Mouse (Mus musculus): Measurements from ENCODE around the gene Lrp1. TPM values are rescaled to one million over a fixed set of nuclear protein-coding genes. Genes with fewer than 3 reads are reported as not detected.

Lrp1 gene
- polyA plus RNA-seq, 1 experiment from 2014 or later: 35.7 TPM

DNA sequence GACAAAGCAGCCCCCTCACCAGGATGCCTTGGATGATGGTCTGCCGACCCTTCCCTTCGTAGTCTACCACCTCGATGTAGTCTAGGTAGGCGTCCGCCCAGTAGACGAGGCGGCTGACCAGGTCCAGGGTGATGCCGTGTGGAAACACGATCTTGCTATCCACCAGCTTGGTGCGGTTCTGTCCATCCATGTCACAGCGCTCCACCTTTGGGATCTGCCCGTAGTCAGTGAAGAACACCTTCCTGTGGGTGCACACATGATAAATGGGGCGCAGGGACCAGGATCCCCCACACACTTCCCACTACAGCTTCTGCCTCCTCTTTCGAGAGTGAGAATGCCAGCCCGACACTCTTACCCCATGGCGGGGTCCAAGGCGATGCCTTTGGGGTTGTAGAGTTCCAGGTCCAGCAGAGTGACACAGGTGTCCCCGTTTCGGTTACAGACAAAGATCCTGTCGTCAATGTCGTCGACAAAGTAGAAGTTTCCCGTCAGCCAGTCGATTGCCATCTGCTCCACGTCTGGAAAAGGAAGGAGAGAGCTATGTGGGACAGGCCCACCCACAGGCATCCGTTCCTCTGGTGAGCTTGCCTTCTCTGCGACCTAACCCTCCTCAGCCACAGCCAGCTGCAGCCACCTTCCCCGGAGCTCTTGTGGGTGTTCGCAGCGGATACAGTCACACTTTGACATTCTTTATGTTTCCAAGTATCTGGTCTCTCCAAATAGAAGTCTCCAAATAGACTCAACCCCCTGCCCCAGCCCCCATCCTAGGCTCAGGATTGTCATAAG, 25.8 kb downstream of the Lrp1 start:
- Histone ChIP-seq H3K9ac (ENCODE audit: low read depth, low read length) (no peak overlapping the region), H3K4me1 (replicated peaks; ENCODE audit: control insufficient read depth, insufficient read depth, low read length) (peaks cover 28% of the 10 kb centered on the region), H3K36me3 (ENCODE audit: control insufficient read depth, insufficient read depth, low read length) (peaks cover 7% of the 10 kb centered on the region; the same call in 1 of the 2 replicates), H3K27me3 (replicated peaks; ENCODE audit: control insufficient read depth, insufficient read depth, low read length) (0 out of 2 replicates have a peak, but pooled peaks cover 2% of the 10 kb centered on the region), H3K27ac (ENCODE audit: low read depth, low read length) (no peak overlapping the region), H3K9me3 (ENCODE audit: control insufficient read depth, low read length) (no peaks in the 10 kb centered on the region), H3K4me2 (no peak overlapping the region), H3K4me3 (ENCODE audit: low read depth, low read length) (no peak overlapping the region)
- no peak for ATAC-seq (replicated peaks; ENCODE audit: low FRiP score)
- DNase-seq (ENCODE audit: low spot score): no peak
- 79% methylated on average over 30 of the region's 30 CpGs for WGBS

DNA sequence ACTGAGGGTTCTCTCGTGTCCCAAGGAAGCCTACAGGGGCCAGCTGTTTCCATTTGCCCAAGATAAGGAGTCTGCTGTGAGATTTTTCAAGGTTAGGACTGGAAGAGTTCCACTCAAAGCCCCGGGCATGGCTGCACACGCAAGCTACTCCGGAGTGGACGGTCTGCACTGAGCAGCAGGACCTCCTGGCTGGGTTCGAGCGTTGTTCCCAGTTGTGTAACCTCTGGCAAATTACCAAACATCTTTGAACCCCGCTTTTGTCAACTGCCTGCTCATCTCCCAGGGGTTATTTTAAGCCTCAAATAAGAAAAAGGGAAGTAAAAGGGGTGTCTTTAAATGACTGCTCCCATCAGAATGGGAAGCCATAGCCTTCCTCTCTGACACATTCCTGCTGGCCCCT, 26.5 kb downstream of the Lrp1 start:
- Histone ChIP-seq H3K27me3 (replicated peaks; ENCODE audit: control insufficient read depth, insufficient read depth, low read length) (0 out of 2 replicates have a peak, but pooled peaks cover 2% of the 10 kb centered on the region), H3K4me2 (no peak overlapping the region), H3K9ac (ENCODE audit: low read depth, low read length) (no peak overlapping the region), H3K9me3 (ENCODE audit: control insufficient read depth, low read length) (no peaks in the 10 kb centered on the region), H3K36me3 (ENCODE audit: control insufficient read depth, insufficient read depth, low read length) (peaks cover 7% of the 10 kb centered on the region; the same call in 1 of the 2 replicates), H3K4me3 (ENCODE audit: low read depth, low read length) (no peak overlapping the region), H3K4me1 (replicated peaks; ENCODE audit: control insufficient read depth, insufficient read depth, low read length) (peaks cover 21% of the 10 kb centered on the region), H3K27ac (ENCODE audit: low read depth, low read length) (no peak overlapping the region)
- ATAC-seq (replicated peaks; ENCODE audit: low FRiP score): no peak
- 48% methylated on average over 8 of the region's 8 CpGs for WGBS
- no peak for DNase-seq (ENCODE audit: low spot score)

GRCm38 (mm10) chr10:127592850-127593249, 28.1 kb downstream of the Lrp1 start:
- H3K9me3 ChIP-seq (ENCODE audit: control insufficient read depth, low read length): no peaks in the 10 kb centered on the region
- DNase-seq (ENCODE audit: low spot score) (no peak), ATAC-seq (replicated peaks; ENCODE audit: low FRiP score) (no peak)
- H3K27ac ChIP-seq (ENCODE audit: low read depth, low read length): no peak overlapping the region
- H3K36me3 ChIP-seq (ENCODE audit: control insufficient read depth, insufficient read depth, low read length): peaks cover 9% of the 10 kb centered on the region; the same call in 1 of the 2 replicates
- no peak overlapping the region for H3K4me3 ChIP-seq (ENCODE audit: low read depth, low read length)
- WGBS: 68% methylated on average over 13 of the region's 13 CpGs
- H3K9ac ChIP-seq (ENCODE audit: low read depth, low read length): no peak overlapping the region
- 0 out of 2 replicates have a peak, but pooled peaks cover 2% of the 10 kb centered on the region for H3K27me3 ChIP-seq (replicated peaks; ENCODE audit: control insufficient read depth, insufficient read depth, low read length)
- no peak overlapping the region for H3K4me2 ChIP-seq
- peaks cover 16% of the 10 kb centered on the region for H3K4me1 ChIP-seq (replicated peaks; ENCODE audit: control insufficient read depth, insufficient read depth, low read length)

DNA sequence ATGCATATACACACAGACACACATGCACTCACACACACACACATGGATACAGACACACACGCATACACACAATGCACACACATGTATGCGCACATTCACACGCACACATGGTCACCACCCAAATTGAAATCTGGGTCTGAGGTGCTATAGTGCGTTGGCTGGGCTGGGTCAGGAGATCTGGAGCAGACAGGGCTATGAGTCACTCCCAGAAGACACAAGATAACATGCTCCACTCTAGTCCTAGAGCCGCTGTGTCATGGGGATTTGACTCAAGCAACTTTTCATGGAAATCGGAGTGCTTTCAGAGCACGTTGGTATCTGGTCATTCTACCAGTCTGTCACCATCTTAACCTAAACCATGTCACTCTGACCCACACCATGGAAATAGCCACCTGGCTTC, 28.5 kb downstream of the Lrp1 start:
- H3K27me3 ChIP-seq (replicated peaks; ENCODE audit: control insufficient read depth, insufficient read depth, low read length): 0 out of 2 replicates have a peak, but pooled peaks cover 2% of the 10 kb centered on the region
- H3K9me3 ChIP-seq (ENCODE audit: control insufficient read depth, low read length): no peaks in the 10 kb centered on the region
- H3K36me3 ChIP-seq (ENCODE audit: control insufficient read depth, insufficient read depth, low read length): peaks cover 9% of the 10 kb centered on the region; the same call in 1 of the 2 replicates
- no peak overlapping the region for H3K4me2 ChIP-seq
- no peak overlapping the region for H3K9ac ChIP-seq (ENCODE audit: low read depth, low read length)
- 83% methylated on average over 7 of the region's 7 CpGs for WGBS
- ATAC-seq (replicated peaks; ENCODE audit: low FRiP score): no peak
- no peak overlapping the region for H3K4me3 ChIP-seq (ENCODE audit: low read depth, low read length)
- no peak for DNase-seq (ENCODE audit: low spot score)
- no peak overlapping the region for H3K27ac ChIP-seq (ENCODE audit: low read depth, low read length)
- peaks cover 16% of the 10 kb centered on the region for H3K4me1 ChIP-seq (replicated peaks; ENCODE audit: control insufficient read depth, insufficient read depth, low read length)

DNA sequence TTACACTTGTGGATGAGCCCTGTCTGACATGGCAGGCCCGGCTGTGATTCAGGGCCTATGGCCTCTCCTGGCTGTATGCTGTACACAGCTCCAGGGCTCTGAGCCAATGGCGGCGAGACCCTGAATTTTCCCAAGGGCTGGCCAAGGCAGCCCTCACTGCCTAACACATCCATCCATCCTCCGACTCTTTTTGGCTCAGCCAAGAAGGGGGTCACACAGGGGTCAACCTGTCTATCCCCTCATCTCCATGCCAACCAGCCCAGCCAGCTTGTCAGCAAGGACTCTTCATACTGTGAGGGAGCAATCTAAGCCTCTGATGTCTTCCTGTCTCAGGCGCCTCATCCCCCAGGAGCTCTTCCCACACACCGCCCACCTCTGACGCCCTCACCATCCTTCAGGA, 29.4 kb downstream of the Lrp1 start:
- Histone ChIP-seq H3K4me2 (no peak overlapping the region), H3K36me3 (ENCODE audit: control insufficient read depth, insufficient read depth, low read length) (peaks cover 15% of the 10 kb centered on the region), H3K9me3 (ENCODE audit: control insufficient read depth, low read length) (no peaks in the 10 kb centered on the region), H3K4me1 (replicated peaks; ENCODE audit: control insufficient read depth, insufficient read depth, low read length) (peaks cover 12% of the 10 kb centered on the region), H3K9ac (ENCODE audit: low read depth, low read length) (no peak overlapping the region), H3K4me3 (ENCODE audit: low read depth, low read length) (no peak overlapping the region), H3K27ac (ENCODE audit: low read depth, low read length) (no peak overlapping the region; the same call in 1 of the 2 replicates), H3K27me3 (replicated peaks; ENCODE audit: control insufficient read depth, insufficient read depth, low read length) (0 out of 2 replicates have a peak, but pooled peaks cover 2% of the 10 kb centered on the region)
- ATAC-seq (replicated peaks; ENCODE audit: low FRiP score): 0 out of 2 replicates have a peak, but pooled peaks have one; percentile 26
- DNase-seq (ENCODE audit: low spot score): no peak
- 67% methylated on average over 7 of the region's 7 CpGs for WGBS

- H3K36me3 ChIP-seq (ENCODE audit: control insufficient read depth, insufficient read depth, low read length): peaks cover 15% of the 10 kb centered on the region
- no peak overlapping the region for H3K27ac ChIP-seq (ENCODE audit: low read depth, low read length)
- WGBS: 77% methylated on average over 7 of the region's 7 CpGs
- ATAC-seq (replicated peaks; ENCODE audit: low FRiP score) (no peak), DNase-seq (ENCODE audit: low spot score) (no peak)
- H3K9ac ChIP-seq (ENCODE audit: low read depth, low read length): no peak overlapping the region
- 0 out of 2 replicates have a peak, but pooled peaks cover 2% of the 10 kb centered on the region for H3K27me3 ChIP-seq (replicated peaks; ENCODE audit: control insufficient read depth, insufficient read depth, low read length)
- H3K9me3 ChIP-seq (ENCODE audit: control insufficient read depth, low read length): no peaks in the 10 kb centered on the region
- H3K4me2 ChIP-seq: no peak overlapping the region
- H3K4me1 ChIP-seq (replicated peaks; ENCODE audit: control insufficient read depth, insufficient read depth, low read length): peaks cover 6% of the 10 kb centered on the region
- no peak overlapping the region for H3K4me3 ChIP-seq (ENCODE audit: low read depth, low read length)
Observed at GRCm38 (mm10) chr10:127590831-127591451, 30.0 kb downstream of the Lrp1 start.

DNA sequence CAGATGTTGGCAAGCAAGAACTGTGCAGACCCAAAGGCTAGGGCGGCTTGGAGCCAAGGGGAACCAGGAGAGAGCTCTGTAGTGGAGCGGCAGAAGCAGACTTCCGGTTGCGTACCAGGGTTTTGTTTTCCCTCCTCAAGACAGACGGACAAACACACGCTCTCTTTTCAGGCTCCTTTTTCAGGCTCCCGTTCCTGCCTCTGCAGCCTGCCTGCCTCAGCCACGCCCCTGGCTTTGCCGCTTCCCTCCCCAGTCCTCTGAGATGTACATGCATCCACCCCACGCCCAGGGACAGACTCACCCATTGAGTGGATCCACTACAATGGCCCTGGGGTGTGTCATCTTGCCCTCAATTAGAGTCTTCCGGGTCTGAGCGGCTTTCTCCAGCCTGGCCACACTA, 30.7 kb downstream of the Lrp1 start:
- H3K27me3 ChIP-seq (replicated peaks; ENCODE audit: control insufficient read depth, insufficient read depth, low read length): 0 out of 2 replicates have a peak, but pooled peaks cover 2% of the 10 kb centered on the region
- H3K27ac ChIP-seq (ENCODE audit: low read depth, low read length): no peak overlapping the region
- no peak overlapping the region for H3K9ac ChIP-seq (ENCODE audit: low read depth, low read length)
- no peaks in the 10 kb centered on the region for H3K9me3 ChIP-seq (ENCODE audit: control insufficient read depth, low read length)
- DNase-seq (ENCODE audit: low spot score): no peak
- peaks cover 15% of the 10 kb centered on the region for H3K36me3 ChIP-seq (ENCODE audit: control insufficient read depth, insufficient read depth, low read length)
- 75% methylated on average over 12 of the region's 12 CpGs for WGBS
- H3K4me1 ChIP-seq (replicated peaks; ENCODE audit: control insufficient read depth, insufficient read depth, low read length): peaks cover 6% of the 10 kb centered on the region
- no peak for ATAC-seq (replicated peaks; ENCODE audit: low FRiP score)
- H3K4me3 ChIP-seq (ENCODE audit: low read depth, low read length): no peak overlapping the region
- H3K4me2 ChIP-seq: no peak overlapping the region

GRCm38 (mm10) chr10:127587776-127588175, 33.2 kb downstream of the Lrp1 start:
- Histone ChIP-seq H3K27me3 (replicated peaks; ENCODE audit: control insufficient read depth, insufficient read depth, low read length) (no peaks in the 10 kb centered on the region), H3K9me3 (ENCODE audit: control insufficient read depth, low read length) (no peaks in the 10 kb centered on the region), H3K27ac (ENCODE audit: low read depth, low read length) (no peak overlapping the region), H3K9ac (ENCODE audit: low read depth, low read length) (no peak overlapping the region), H3K4me2 (no peak overlapping the region), H3K4me3 (ENCODE audit: low read depth, low read length) (no peak overlapping the region), H3K4me1 (replicated peaks; ENCODE audit: control insufficient read depth, insufficient read depth, low read length) (peaks cover 6% of the 10 kb centered on the region), H3K36me3 (ENCODE audit: control insufficient read depth, insufficient read depth, low read length) (peaks cover 11% of the 10 kb centered on the region)
- 71% methylated on average over 8 of the region's 8 CpGs for WGBS
- ATAC-seq (replicated peaks; ENCODE audit: low FRiP score) (no peak), DNase-seq (ENCODE audit: low spot score) (no peak)

Measured in liver, embryonic 11.5 days (tissue).